Mouse (Mus musculus) regulatory T cell (primary cell): ENCODE measurements around the gene Slc25a11.

Source experiments
- in situ Hi-C: fragments of 300-600 bp; cut with MboI, MseI; formaldehyde crosslinking; loops from one replicate; pipeline ENCODE4 v1.15.1; 2025; ENCODE audit warnings: high pct_unique_total_duplicates

The Slc25a11 gene

GRCm38 (mm10) chr11:70646691-70647650, at the start of gene Slc25a11, which contains the start of gene Rnf167:
TSS of gene Slc25a11 (minus strand) at chr11:70647479.
TSS of gene Rnf167 (plus strand) at chr11:70647235.
- in situ Hi-C loops: loop anchor here (5.0 kb wide), 1 partner anchor 980 kb away; the partner anchor contains the start of gene Cd68

GRCm38 (mm10) chr11:70693504-70693903, 46.2 kb upstream of the Slc25a11 start:
- in situ Hi-C loops: no loop called here

- in situ Hi-C loops: loop anchor here (5.0 kb wide), 1 partner anchor 63 kb away; no protein-coding TSS in a partner anchor
Measured at GRCm38 (mm10) chr11:70689578-70689977, 42.3 kb upstream of the Slc25a11 start.

- in situ Hi-C loops: loop anchor here (5.0 kb wide), 1 partner anchor 64 kb away; no protein-coding TSS in a partner anchor
Measured at GRCm38 (mm10) chr11:70688372-70688771, 41.1 kb upstream of the Slc25a11 start.

- in situ Hi-C loops: loop anchor here (5.0 kb wide), 1 partner anchor 65 kb away; no protein-coding TSS in a partner anchor
Measured at GRCm38 (mm10) chr11:70687601-70688199, 40.4 kb upstream of the Slc25a11 start, which contains the start of gene Camta2. TSS of gene Camta2 (minus strand) at chr11:70688105.

- in situ Hi-C loops: loop anchor here (5.0 kb wide), 1 partner anchor 65 kb away; no protein-coding TSS in a partner anchor
Measured at GRCm38 (mm10) chr11:70686901-70687566, 39.8 kb upstream of the Slc25a11 start.

- in situ Hi-C loops: no loop called here
Measured at GRCm38 (mm10) chr11:70683640-70684039, 36.4 kb upstream of the Slc25a11 start.

GRCm38 (mm10) chr11:70681897-70682581, 34.8 kb upstream of the Slc25a11 start:
- in situ Hi-C loops: no loop called here

- in situ Hi-C loops: no loop called here
Measured at GRCm38 (mm10) chr11:70681170-70681569, 33.9 kb upstream of the Slc25a11 start.

- in situ Hi-C loops: no loop called here
Measured at GRCm38 (mm10) chr11:70679894-70680293, 32.6 kb upstream of the Slc25a11 start.

GRCm38 (mm10) chr11:70679361-70679760, 32.1 kb upstream of the Slc25a11 start:
- in situ Hi-C loops: no loop called here

- in situ Hi-C loops: no loop called here
Measured at GRCm38 (mm10) chr11:70678576-70678975, 31.3 kb upstream of the Slc25a11 start.

- in situ Hi-C loops: no loop called here
Measured at GRCm38 (mm10) chr11:70678092-70678491, 30.8 kb upstream of the Slc25a11 start.

GRCm38 (mm10) chr11:70674501-70674900, 27.2 kb upstream of the Slc25a11 start:
- in situ Hi-C loops: loop anchor here (25.0 kb wide), 1 partner anchor 1262 kb away; the partner anchor contains the start of gene Kdm6b

- in situ Hi-C loops: loop anchor here (25.0 kb wide), 1 partner anchor 1262 kb away; the partner anchor contains the start of gene Kdm6b
Measured at GRCm38 (mm10) chr11:70674014-70674413, 26.7 kb upstream of the Slc25a11 start.

GRCm38 (mm10) chr11:70671333-70672047, 24.2 kb upstream of the Slc25a11 start:
- in situ Hi-C loops: loop anchor here (25.0 kb wide), 1 partner anchor 1259 kb away; the partner anchor contains the start of gene Kdm6b

GRCm38 (mm10) chr11:70670483-70670882, 23.2 kb upstream of the Slc25a11 start:
- in situ Hi-C loops: loop anchor here (25.0 kb wide), 1 partner anchor 1258 kb away; the partner anchor contains the start of gene Kdm6b

- in situ Hi-C loops: loop anchor here (25.0 kb wide), 1 partner anchor 1257 kb away; the partner anchor contains the start of gene Kdm6b
Measured at GRCm38 (mm10) chr11:70669582-70670345, 22.5 kb upstream of the Slc25a11 start.
